Mouse (Mus musculus) stomach, embryonic 14.5 days (tissue): ENCODE data around the gene Nrip1. TPM values are rescaled to one million over a fixed set of nuclear protein-coding genes. Genes with fewer than 3 reads are reported as not detected.

Experiments
- ATAC-seq: fragments of 200-750 bp; cut with Nextera tagmentation; 2 replicates; pipeline ENCODE4 v1.8.0; 2017; ENCODE audit warnings: low read depth, moderate TSS enrichment; ENCODE audit not compliant: insufficient number of reproducible peaks, insufficient read depth, low FRiP score
- H3K27ac ChIP-seq: fragments of 300-500 bp; sonication (generic); 2 replicates; pipeline ENCODE4 v1.5.1; 2014; ENCODE audit warnings: mild to moderate bottlenecking, low read length, moderate library complexity, mixed read lengths
- H3K27me3 ChIP-seq: fragments of 300-500 bp; sonication (generic); 2 replicates; pipeline ENCODE4 v1.6.1; 2014; ENCODE audit warnings: low read length, control low read depth, mixed read lengths; ENCODE audit not compliant: control insufficient read depth, insufficient read depth
- H3K36me3 ChIP-seq: fragments of 300-500 bp; sonication (generic); 2 replicates; pipeline ENCODE4 v1.6.1; 2014; ENCODE audit warnings: mild to moderate bottlenecking, control low read depth, low read length, moderate library complexity, mixed read lengths; ENCODE audit not compliant: control insufficient read depth, insufficient read depth
- H3K4me1 ChIP-seq: fragments of 300-500 bp; sonication (generic); 2 replicates; pipeline ENCODE4 v1.6.1; 2014; ENCODE audit warnings: low read length, control low read depth, mixed read lengths; ENCODE audit not compliant: control insufficient read depth, insufficient read depth
- H3K4me2 ChIP-seq: fragments of 300-500 bp; sonication (generic); replicated peaks from 2 replicates; pipeline ENCODE4 v1.6.1; 2014; ENCODE audit warnings: low read depth, low read length, control low read depth
- H3K4me3 ChIP-seq: fragments of 300-500 bp; sonication (generic); 2 replicates; pipeline ENCODE4 v1.5.1; 2014; ENCODE audit warnings: low read depth, low read length, control low read depth
- H3K9ac ChIP-seq: fragments of 300-500 bp; sonication (generic); replicated peaks from 2 replicates; pipeline ENCODE4 v1.6.1; 2014; ENCODE audit warnings: low read depth, mild to moderate bottlenecking, control low read depth, low read length, moderate library complexity, mixed read lengths
- H3K9me3 ChIP-seq: fragments of 300-500 bp; sonication (generic); 2 replicates; pipeline ENCODE4 v1.6.1; 2016; ENCODE audit warnings: low read depth, low read length, control low read depth; ENCODE audit not compliant: control insufficient read depth
- WGBS: fragments of 180-500 bp; shearing (Covaris S2); extraction: QIAGEN DNeasy Blood & Tissue Kit; methylation state at CpG from one replicate; pipeline ENCODE4 v1.1.7; 2014; 5-methylcytosine and 5-hydroxymethylcytosine counted together
- polyA plus RNA-seq: library from polyadenylated mRNA; unstranded; fragments of >200 nt; fragmentation: Nextera tagmentation; extraction: Ambion mirVana; gene quantifications from 2 replicates; pipeline ENCODE4 v1.2.1, GENCODE M21; 2014

Gene Nrip1
- polyA plus RNA-seq, 1 experiment from 2014 or later: 51.4 TPM

DNA sequence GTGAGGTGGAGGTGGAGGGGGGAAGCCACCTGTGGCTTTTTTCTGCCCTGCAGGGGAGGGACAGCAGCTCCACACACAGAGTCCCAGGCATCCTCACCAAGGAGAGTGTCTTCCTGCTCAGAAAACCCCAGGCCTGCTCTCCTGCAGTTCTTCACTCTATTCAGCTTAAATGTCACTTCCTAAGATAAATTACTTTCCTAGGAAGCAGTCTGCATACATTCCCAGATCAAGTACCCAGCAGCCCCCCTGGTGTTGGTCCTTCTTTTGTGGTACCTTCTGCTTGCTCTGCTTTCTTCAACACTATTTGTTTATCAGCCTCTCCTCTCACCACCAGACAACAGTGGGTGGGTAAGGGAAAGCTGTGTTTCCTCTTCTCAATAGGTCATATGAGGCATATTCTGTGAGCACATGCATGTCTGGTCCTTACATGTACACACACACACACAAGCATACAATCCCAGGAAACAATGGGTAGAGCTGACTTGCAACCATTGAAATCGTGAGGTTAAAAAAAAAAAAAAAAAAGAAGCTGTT lies 60.7 kb downstream of the Nrip1 start:
- Histone ChIP-seq H3K4me1 (no peaks in the 10 kb centered on the region), H3K27me3 (no peaks in the 10 kb centered on the region), H3K4me3 (no peak overlapping the region), H3K36me3 (0 out of 2 replicates have a peak, but pooled peaks cover 5% of the 10 kb centered on the region), H3K9ac (no peak overlapping the region), H3K9me3 (no peaks in the 10 kb centered on the region), H3K27ac (no peak overlapping the region), H3K4me2 (no peak overlapping the region)
- WGBS: 19% methylated on average over 1 of the region's 1 CpGs
- ATAC-seq: no peak

DNA sequence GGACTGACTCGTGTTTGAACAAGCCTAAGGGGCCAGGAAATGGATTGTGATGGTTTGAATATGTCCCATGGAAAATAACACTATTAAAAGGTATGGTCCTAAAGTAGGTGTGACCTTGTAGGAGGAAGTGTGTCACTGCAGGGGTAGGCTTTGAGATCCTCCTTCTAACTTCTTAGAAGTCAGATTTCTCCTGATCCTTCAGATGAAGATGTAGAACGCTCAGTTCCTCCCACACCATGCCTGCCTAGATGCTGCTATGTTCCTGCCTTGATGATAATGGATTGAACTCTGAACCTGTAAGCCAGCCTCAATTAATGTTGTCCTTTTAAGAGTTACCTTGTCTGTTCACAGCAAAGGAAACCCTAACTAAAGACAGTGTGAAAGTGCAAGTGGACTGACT lies 62.8 kb downstream of the Nrip1 start:
- Histone ChIP-seq H3K4me1 (no peaks in the 10 kb centered on the region), H3K9ac (no peak overlapping the region), H3K36me3 (peaks cover 5% of the 10 kb centered on the region; the same call in 1 of the 2 replicates), H3K27ac (no peak overlapping the region), H3K27me3 (no peaks in the 10 kb centered on the region), H3K4me3 (no peak overlapping the region), H3K9me3 (no peaks in the 10 kb centered on the region), H3K4me2 (no peak overlapping the region)
- WGBS: 77% methylated on average over 2 of the region's 2 CpGs
- ATAC-seq: no peak

GRCm38 (mm10) chr16:76310286-76310685 lies 63.3 kb downstream of the Nrip1 start:
- WGBS: 78% methylated on average over 8 of the region's 8 CpGs

GRCm38 (mm10) chr16:76309280-76309679 lies 64.3 kb downstream of the Nrip1 start:
- Histone ChIP-seq H3K27ac (no peak overlapping the region), H3K36me3 (peaks cover 5% of the 10 kb centered on the region; the same call in 1 of the 2 replicates), H3K9ac (no peak overlapping the region), H3K4me1 (no peaks in the 10 kb centered on the region), H3K9me3 (no peaks in the 10 kb centered on the region), H3K27me3 (no peaks in the 10 kb centered on the region), H3K4me3 (no peak overlapping the region), H3K4me2 (no peak overlapping the region)
- 87% methylated on average over 7 of the region's 7 CpGs for WGBS
- ATAC-seq: no peak

More at GRCm38 (mm10) chr16:76310286-76310685, 63.3 kb downstream of the Nrip1 start:
- Histone ChIP-seq H3K4me2 (no peak overlapping the region), H3K4me3 (no peak overlapping the region), H3K9me3 (no peaks in the 10 kb centered on the region), H3K27ac (no peak overlapping the region), H3K36me3 (peaks cover 5% of the 10 kb centered on the region; the same call in 1 of the 2 replicates), H3K4me1 (no peaks in the 10 kb centered on the region), H3K27me3 (no peaks in the 10 kb centered on the region), H3K9ac (no peak overlapping the region)
- ATAC-seq: no peak

GRCm38 (mm10) chr16:76307039-76307438 lies 66.6 kb downstream of the Nrip1 start:
- Histone ChIP-seq H3K36me3 (peaks cover 5% of the 10 kb centered on the region; the same call in 1 of the 2 replicates), H3K9me3 (no peaks in the 10 kb centered on the region), H3K4me1 (no peaks in the 10 kb centered on the region), H3K4me2 (no peak overlapping the region), H3K27ac (no peak overlapping the region), H3K27me3 (no peaks in the 10 kb centered on the region), H3K4me3 (no peak overlapping the region), H3K9ac (no peak overlapping the region)
- ATAC-seq: no peak
- WGBS: 48% methylated on average over 3 of the region's 3 CpGs

DNA sequence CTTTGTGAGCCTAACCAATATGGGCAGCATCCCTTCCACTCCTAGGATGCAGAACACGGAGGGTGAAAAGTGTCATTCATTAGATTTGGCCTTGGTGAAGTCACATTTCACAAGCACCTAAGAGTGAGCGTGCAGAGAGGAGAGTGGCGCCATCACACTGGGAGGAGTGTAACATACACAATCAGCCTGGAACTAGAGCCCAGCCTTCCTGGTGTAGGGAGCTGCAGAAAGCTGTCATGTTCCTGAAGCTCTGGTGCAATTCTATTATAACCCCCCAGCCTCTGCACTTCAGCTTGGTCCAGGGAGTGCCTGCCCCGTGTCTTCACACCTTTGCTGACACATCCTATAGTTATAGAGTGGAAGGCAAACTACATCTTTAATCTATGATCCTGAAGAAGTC lies 67.2 kb downstream of the Nrip1 start:
- Histone ChIP-seq H3K9me3 (no peaks in the 10 kb centered on the region), H3K4me2 (no peak overlapping the region), H3K4me1 (0 out of 2 replicates have a peak, but pooled peaks cover 2% of the 10 kb centered on the region), H3K27me3 (no peaks in the 10 kb centered on the region), H3K36me3 (peaks cover 5% of the 10 kb centered on the region; the same call in 1 of the 2 replicates), H3K4me3 (no peak overlapping the region), H3K27ac (no peak overlapping the region), H3K9ac (no peak overlapping the region)
- no peak for ATAC-seq
- 89% methylated on average over 4 of the region's 4 CpGs for WGBS

DNA sequence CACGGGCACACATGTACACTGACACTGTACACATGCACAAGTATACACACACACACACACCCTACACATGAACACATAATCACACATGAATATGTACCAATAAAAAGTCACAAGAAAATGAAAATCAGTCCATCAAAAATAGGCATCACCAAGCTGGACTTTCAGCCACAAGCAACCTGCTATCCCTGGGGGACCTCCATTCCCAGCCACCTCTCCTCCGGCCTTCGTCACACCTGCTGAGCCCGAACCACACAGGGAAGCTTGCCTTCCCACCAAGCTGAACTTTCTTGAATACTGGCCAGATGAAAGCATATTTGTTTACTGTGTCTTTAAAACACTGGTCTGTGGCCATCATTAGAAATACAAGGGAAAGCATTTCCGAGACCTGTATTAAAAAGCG lies 70.2 kb downstream of the Nrip1 start:
- 84% methylated on average over 6 of the region's 6 CpGs for WGBS

DNA sequence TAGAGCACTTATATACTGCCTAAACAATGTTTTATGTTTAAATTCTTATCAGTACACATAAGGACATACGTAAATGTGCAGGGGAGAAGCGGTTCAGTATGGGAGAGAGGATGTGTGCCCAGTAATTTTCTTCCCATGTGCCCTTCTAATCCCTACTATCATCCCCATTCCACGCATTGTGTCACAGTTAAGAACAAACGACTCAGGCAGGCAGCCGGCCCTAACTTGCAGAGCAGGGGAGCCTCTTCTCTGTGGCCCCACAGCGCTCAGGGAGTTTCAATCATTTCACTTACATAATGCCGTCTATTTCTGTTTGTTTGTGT lies 71.9 kb downstream of the Nrip1 start:
- Histone ChIP-seq H3K4me2 (no peak overlapping the region), H3K4me1 (0 out of 2 replicates have a peak, but pooled peaks cover 5% of the 10 kb centered on the region), H3K4me3 (no peak overlapping the region), H3K36me3 (no peaks in the 10 kb centered on the region; the same call in 1 of the 2 replicates), H3K27me3 (no peaks in the 10 kb centered on the region), H3K27ac (no peak overlapping the region), H3K9ac (no peak overlapping the region), H3K9me3 (no peaks in the 10 kb centered on the region)
- 46% methylated on average over 7 of the region's 7 CpGs for WGBS
- ATAC-seq: no peak

More for the DNA sequence above, 70.2 kb downstream of the Nrip1 start:
- no peak for ATAC-seq
- H3K4me3 ChIP-seq: no peak overlapping the region
- no peak overlapping the region for H3K9ac ChIP-seq
- 0 out of 2 replicates have a peak, but pooled peaks cover 5% of the 10 kb centered on the region for H3K4me1 ChIP-seq
- no peak overlapping the region for H3K27ac ChIP-seq
- no peaks in the 10 kb centered on the region for H3K27me3 ChIP-seq
- H3K36me3 ChIP-seq: no peaks in the 10 kb centered on the region; the same call in 1 of the 2 replicates
- no peaks in the 10 kb centered on the region for H3K9me3 ChIP-seq
- H3K4me2 ChIP-seq: no peak overlapping the region
